Mouse (Mus musculus) midbrain, embryonic 12.5 days (tissue): ENCODE results near the gene Zfp408. TPM values are rescaled to one million over a fixed set of nuclear protein-coding genes. Genes with fewer than 3 reads are reported as not detected.

Source experiments
- ATAC-seq: fragments of 200-750 bp; cut with Nextera tagmentation; 2 replicates; pipeline ENCODE4 v1.8.0; 2017; ENCODE audit warnings: low read depth, moderate TSS enrichment, moderate library complexity; ENCODE audit not compliant: low FRiP score
- H3K27ac ChIP-seq: fragments of 300-500 bp; sonication (generic); replicated peaks from 2 replicates; pipeline ENCODE4 v1.5.1; 2016; ENCODE audit warnings: mild to moderate bottlenecking
- H3K27me3 ChIP-seq: fragments of 300-500 bp; sonication (generic); 2 replicates; pipeline ENCODE4 v1.6.1; 2016; ENCODE audit warnings: mild to moderate bottlenecking
- H3K36me3 ChIP-seq: fragments of 300-500 bp; sonication (generic); 2 replicates; pipeline ENCODE4 v1.6.1; 2016
- H3K4me1 ChIP-seq: fragments of 300-500 bp; sonication (generic); 2 replicates; pipeline ENCODE4 v1.6.1; 2016
- H3K4me2 ChIP-seq: fragments of 300-500 bp; sonication (generic); replicated peaks from 2 replicates; pipeline ENCODE4 v1.6.1; 2016; ENCODE audit warnings: mild to moderate bottlenecking, moderate library complexity
- H3K4me3 ChIP-seq: fragments of 300-500 bp; sonication (generic); 2 replicates; pipeline ENCODE4 v1.5.1; 2016; ENCODE audit warnings: mild to moderate bottlenecking
- H3K9ac ChIP-seq: fragments of 300-500 bp; sonication (generic); replicated peaks from 2 replicates; pipeline ENCODE4 v1.6.1; 2016; ENCODE audit warnings: mild to moderate bottlenecking, moderate library complexity
- H3K9me3 ChIP-seq: fragments of 300-500 bp; sonication (generic); 2 replicates; pipeline ENCODE4 v1.6.1; 2016; ENCODE audit warnings: mild to moderate bottlenecking
- WGBS: fragments of 180-500 bp; shearing (Covaris S2); methylation state at CpG from one replicate; pipeline ENCODE4 v1.1.7; 2016; 5-methylcytosine and 5-hydroxymethylcytosine counted together
- polyA plus RNA-seq: library from polyadenylated mRNA; unstranded; fragments of >200 nt; fragmentation: Nextera tagmentation; extraction: Ambion mirVana; gene quantifications from 2 replicates; pipeline ENCODE4 v1.2.1, GENCODE M21; 2016

The Zfp408 gene
- polyA plus RNA-seq: 11.0 and 13.3 TPM in 2 replicates

- peak; percentile 94 for ATAC-seq
- Histone ChIP-seq H3K9ac (peak within 1 kb of the TSS; percentile 95), H3K27ac (peak within 1 kb of the TSS; percentile 80), H3K4me1 (peaks cover 28% of the 10 kb centered on the region), H3K36me3 (peaks cover 52% of the 10 kb centered on the region), H3K4me3 (peak within 1 kb of the TSS; percentile 90), H3K27me3 (no peaks in the 10 kb centered on the region), H3K4me2 (peak within 1 kb of the TSS; percentile 100), H3K9me3 (no peaks in the 10 kb centered on the region)
- WGBS: under 1% methylated on average over 44 of the region's 44 CpGs
Measured at GRCm38 (mm10) chr2:91649553-91650359, at the start of gene Zfp408, which contains the start of gene Arhgap1. Zfp408 (minus strand) TSS chr2:91649791. Arhgap1 (plus strand) TSS chr2:91649860.

DNA sequence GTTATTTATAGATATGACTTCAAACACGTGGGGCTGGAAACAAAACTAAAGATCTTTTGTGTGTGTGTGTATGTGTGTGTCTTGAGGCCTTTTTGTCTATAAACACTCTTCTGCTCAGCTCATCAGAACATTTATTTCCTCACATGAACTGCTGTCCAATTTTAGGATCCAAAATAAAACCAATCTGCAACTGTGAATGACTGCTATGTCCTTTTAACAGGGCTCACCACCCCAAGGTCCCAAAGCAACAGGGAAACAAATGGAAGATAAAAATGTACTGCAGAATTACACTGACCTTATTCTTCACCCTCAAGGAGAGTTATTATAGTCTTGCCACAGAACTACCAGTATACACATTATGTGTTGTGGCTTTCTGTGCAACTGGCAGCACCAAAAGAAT, 49.6 kb upstream of the Zfp408 start:
- H3K4me1 ChIP-seq: no peaks in the 10 kb centered on the region
- H3K9me3 ChIP-seq: no peaks in the 10 kb centered on the region
- H3K4me3 ChIP-seq: no peak overlapping the region
- H3K27me3 ChIP-seq: no peaks in the 10 kb centered on the region
- 81% methylated on average over 1 of the region's 1 CpGs for WGBS
- no peak for ATAC-seq
- H3K4me2 ChIP-seq: no peak overlapping the region
- no peak overlapping the region for H3K27ac ChIP-seq
- 0 out of 2 replicates have a peak, but pooled peaks cover 3% of the 10 kb centered on the region for H3K36me3 ChIP-seq
- H3K9ac ChIP-seq: no peak overlapping the region

DNA sequence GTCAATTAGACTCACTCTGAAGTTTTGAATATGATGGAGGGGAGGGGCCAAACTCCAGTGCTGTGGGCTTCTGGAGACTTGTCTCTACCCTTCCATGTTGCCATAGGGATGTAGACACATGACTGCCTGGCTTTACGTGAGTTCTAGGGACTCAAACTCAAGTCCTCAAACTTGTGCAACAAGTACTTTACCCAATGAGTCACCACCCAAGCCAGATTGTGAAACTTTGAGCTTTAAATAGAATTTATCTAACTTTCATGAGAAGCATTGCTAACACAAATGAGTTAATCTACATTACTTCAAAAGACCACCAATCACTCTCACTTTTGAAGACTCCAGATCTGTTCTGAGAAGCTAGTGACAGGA, 46.6 kb upstream of the Zfp408 start:
- Histone ChIP-seq H3K9me3 (no peaks in the 10 kb centered on the region), H3K27me3 (no peaks in the 10 kb centered on the region), H3K36me3 (peaks cover 10% of the 10 kb centered on the region), H3K4me2 (no peak overlapping the region), H3K27ac (no peak overlapping the region), H3K4me3 (no peak overlapping the region), H3K9ac (no peak overlapping the region), H3K4me1 (no peaks in the 10 kb centered on the region)
- no peak for ATAC-seq
- 91% methylated on average over 1 of the region's 1 CpGs for WGBS

GRCm38 (mm10) chr2:91695436-91696224, 46.0 kb upstream of the Zfp408 start:
- 92% methylated on average over 10 of the region's 10 CpGs for WGBS
- no peak overlapping the region for H3K9ac ChIP-seq
- H3K9me3 ChIP-seq: no peaks in the 10 kb centered on the region
- no peak overlapping the region for H3K27ac ChIP-seq
- H3K27me3 ChIP-seq: no peaks in the 10 kb centered on the region
- no peak for ATAC-seq
- H3K4me2 ChIP-seq: no peak overlapping the region
- H3K4me3 ChIP-seq: no peak overlapping the region
- peaks cover 10% of the 10 kb centered on the region for H3K36me3 ChIP-seq
- no peaks in the 10 kb centered on the region for H3K4me1 ChIP-seq

DNA sequence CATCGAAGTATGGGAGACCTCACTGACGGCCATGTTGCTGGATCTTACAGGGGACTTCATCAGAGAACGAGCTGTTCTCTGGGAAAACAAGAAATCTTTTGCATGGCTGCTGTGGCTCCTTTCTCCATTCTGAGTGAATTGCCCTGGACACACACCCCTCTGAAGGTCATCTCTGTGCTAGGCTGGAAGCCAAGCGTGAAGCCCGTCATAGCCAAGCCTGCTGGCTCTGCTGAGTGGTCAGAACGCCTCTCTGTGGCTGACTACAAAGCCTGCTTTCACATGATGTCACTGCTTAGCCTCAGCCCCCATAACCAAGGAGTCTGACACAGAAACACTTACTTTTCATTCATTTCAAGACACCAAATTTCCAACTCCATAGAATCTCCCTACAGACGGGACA, 39.9 kb upstream of the Zfp408 start:
- H3K27me3 ChIP-seq: no peaks in the 10 kb centered on the region
- no peaks in the 10 kb centered on the region for H3K9me3 ChIP-seq
- peaks cover 51% of the 10 kb centered on the region for H3K36me3 ChIP-seq
- no peaks in the 10 kb centered on the region for H3K4me1 ChIP-seq
- ATAC-seq: no peak
- no peak overlapping the region for H3K4me3 ChIP-seq
- WGBS: 84% methylated on average over 7 of the region's 7 CpGs
- no peak overlapping the region for H3K9ac ChIP-seq
- no peak overlapping the region for H3K27ac ChIP-seq
- no peak overlapping the region for H3K4me2 ChIP-seq

GRCm38 (mm10) chr2:91683919-91684318, 34.3 kb upstream of the Zfp408 start:
- Histone ChIP-seq H3K9ac (no peak overlapping the region), H3K36me3 (peaks cover 75% of the 10 kb centered on the region), H3K9me3 (no peaks in the 10 kb centered on the region), H3K4me3 (no peak overlapping the region), H3K27me3 (no peaks in the 10 kb centered on the region), H3K27ac (no peak overlapping the region), H3K4me2 (no peak overlapping the region), H3K4me1 (no peaks in the 10 kb centered on the region)
- no peak for ATAC-seq
- 81% methylated on average over 8 of the region's 8 CpGs for WGBS

DNA sequence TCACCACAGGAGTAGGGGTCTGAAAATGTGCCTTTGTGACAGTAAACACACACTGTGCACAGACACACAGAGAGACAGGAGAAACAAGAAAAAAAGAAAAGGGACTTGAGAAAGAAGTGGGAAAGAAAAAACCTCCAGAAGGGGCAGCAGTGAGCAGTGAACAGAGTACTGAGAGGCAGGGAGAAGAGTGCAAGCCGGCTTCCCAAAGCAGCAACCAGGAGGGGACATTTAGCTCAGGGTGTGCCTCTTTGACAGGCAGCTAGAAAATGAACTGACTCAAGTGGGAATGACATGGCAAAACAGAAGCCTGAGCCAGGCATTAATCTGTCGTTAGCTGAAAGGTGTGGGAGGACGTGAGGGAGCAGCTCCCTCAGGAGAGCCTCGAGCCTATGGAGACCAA, 33.3 kb upstream of the Zfp408 start:
- Histone ChIP-seq H3K36me3 (peaks cover 77% of the 10 kb centered on the region), H3K9ac (no peak overlapping the region), H3K9me3 (no peaks in the 10 kb centered on the region), H3K27me3 (no peaks in the 10 kb centered on the region), H3K4me2 (no peak overlapping the region), H3K4me3 (no peak overlapping the region), H3K27ac (no peak overlapping the region), H3K4me1 (no peaks in the 10 kb centered on the region)
- ATAC-seq: no peak
- WGBS: 57% methylated on average over 4 of the region's 4 CpGs

- H3K9me3 ChIP-seq: no peaks in the 10 kb centered on the region
- peaks cover 79% of the 10 kb centered on the region for H3K36me3 ChIP-seq
- H3K4me1 ChIP-seq: no peaks in the 10 kb centered on the region
- no peaks in the 10 kb centered on the region for H3K27me3 ChIP-seq
- ATAC-seq: no peak
- H3K9ac ChIP-seq: no peak overlapping the region
- H3K4me2 ChIP-seq: no peak overlapping the region
- H3K27ac ChIP-seq: no peak overlapping the region
- no peak overlapping the region for H3K4me3 ChIP-seq
Measured at GRCm38 (mm10) chr2:91676961-91677360, 27.4 kb upstream of the Zfp408 start.

DNA sequence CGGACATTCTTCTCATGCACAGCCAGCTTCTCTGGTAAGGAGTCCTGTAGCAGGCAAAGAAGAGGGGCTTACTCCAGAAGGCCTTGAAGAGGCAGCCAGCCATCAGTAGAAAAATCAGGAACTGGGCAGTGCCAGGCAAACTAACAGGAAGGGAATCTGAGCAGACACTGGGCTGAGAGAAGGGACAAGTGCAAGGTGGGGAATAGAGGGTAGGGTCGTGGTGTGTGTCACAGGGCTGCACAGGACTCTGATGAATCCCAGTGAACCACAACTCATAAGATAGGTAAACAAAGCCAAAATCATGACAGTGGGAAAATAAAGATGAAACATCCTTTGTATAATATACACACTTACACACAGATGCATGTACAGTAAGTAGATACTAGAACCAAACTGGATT, 26.8 kb upstream of the Zfp408 start:
- H3K4me2 ChIP-seq: no peak overlapping the region
- no peak overlapping the region for H3K4me3 ChIP-seq
- H3K27ac ChIP-seq: no peak overlapping the region
- no peak overlapping the region for H3K9ac ChIP-seq
- no peaks in the 10 kb centered on the region for H3K4me1 ChIP-seq
- peaks cover 74% of the 10 kb centered on the region for H3K36me3 ChIP-seq
- WGBS: 78% methylated on average over 2 of the region's 2 CpGs
- no peaks in the 10 kb centered on the region for H3K27me3 ChIP-seq
- no peaks in the 10 kb centered on the region for H3K9me3 ChIP-seq
- no peak for ATAC-seq

GRCm38 (mm10) chr2:91674895-91675294, 25.3 kb upstream of the Zfp408 start:
- 96% methylated on average over 5 of the region's 5 CpGs for WGBS
- no peak overlapping the region for H3K4me2 ChIP-seq
- H3K9ac ChIP-seq: no peak overlapping the region
- no peak overlapping the region for H3K4me3 ChIP-seq
- H3K9me3 ChIP-seq: no peaks in the 10 kb centered on the region
- H3K27me3 ChIP-seq: no peaks in the 10 kb centered on the region
- no peaks in the 10 kb centered on the region for H3K4me1 ChIP-seq
- H3K27ac ChIP-seq: no peak overlapping the region
- no peak for ATAC-seq
- H3K36me3 ChIP-seq: peaks cover 76% of the 10 kb centered on the region

DNA sequence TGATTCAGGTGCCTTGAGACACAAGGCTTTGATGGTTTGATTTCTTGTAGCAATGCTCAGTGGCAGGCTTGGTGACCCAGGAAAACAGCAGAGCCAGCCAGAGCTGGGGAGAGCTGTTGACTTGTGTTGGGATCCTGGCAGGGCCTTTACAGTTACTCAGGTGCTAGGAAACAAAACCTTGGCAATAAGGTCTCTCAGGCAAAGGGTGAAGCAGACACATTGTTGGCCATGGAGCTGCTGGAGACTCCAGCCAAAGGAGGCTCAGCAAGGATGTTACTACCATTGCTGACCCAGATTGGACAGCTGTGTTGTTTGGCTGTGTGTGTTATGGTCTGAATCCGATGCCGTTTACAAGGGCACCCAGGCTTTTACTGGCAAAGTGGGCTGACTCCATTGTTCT, 24.0 kb upstream of the Zfp408 start:
- Histone ChIP-seq H3K27me3 (no peaks in the 10 kb centered on the region), H3K4me1 (no peaks in the 10 kb centered on the region), H3K4me2 (no peak overlapping the region), H3K9me3 (no peaks in the 10 kb centered on the region), H3K36me3 (peaks cover 77% of the 10 kb centered on the region), H3K4me3 (no peak overlapping the region), H3K27ac (no peak overlapping the region), H3K9ac (no peak overlapping the region)
- no peak for ATAC-seq
- 96% methylated on average over 2 of the region's 2 CpGs for WGBS

- H3K4me3 ChIP-seq: no peak overlapping the region
- H3K9me3 ChIP-seq: no peaks in the 10 kb centered on the region
- no peaks in the 10 kb centered on the region for H3K4me1 ChIP-seq
- no peak overlapping the region for H3K4me2 ChIP-seq
- no peaks in the 10 kb centered on the region for H3K27me3 ChIP-seq
- no peak overlapping the region for H3K27ac ChIP-seq
- peaks cover 71% of the 10 kb centered on the region for H3K36me3 ChIP-seq
- ATAC-seq: no peak
- H3K9ac ChIP-seq: no peak overlapping the region
- WGBS: 92% methylated on average over 6 of the region's 6 CpGs
Measured at GRCm38 (mm10) chr2:91670038-91670437, 20.4 kb upstream of the Zfp408 start.
